Mouse (Mus musculus): Measurements from ENCODE around the gene Rhoa.

GRCm38 (mm10) chr9:108274476-108275330 lies 31.2 kb upstream of the Rhoa start:
- TF ChIP-seq CTCF (IDR thresholded peaks at IDR 0.05; ENCODE audit: insufficient read depth, low read depth, low read length) (no peak), POLR2A (IDR thresholded peaks at IDR 0.05; ENCODE audit: insufficient read depth, low read depth, low read length) (no peak)
